8 mouse cellular contexts compared by ENCODE assay signal in genomic region chr9:44836439-44836838, GRCm38 (mm10). TPM values are rescaled to one million over a fixed set of nuclear protein-coding genes. Genes with fewer than 3 reads are reported as not detected.
DNase-seq lines count a peak whose midpoint lies in the region; TF ChIP-seq lines count a peak whose summit lies in the region.

No protein-coding gene starts in this region.

- peak; percentile 65 to 81 for DNase-seq in heart, adult 2 months
- DNase-seq in heart, postnatal 25 days (ENCODE audit: low spot score), result no peak
- peak; percentile 75 to 77 for DNase-seq in adrenal gland, adult 18-20 months (ENCODE audit: low spot score in 2 of 2)
- peak; percentile 79 for DNase-seq in embryo, embryonic 11 days
- DNase-seq in heart, postnatal 36 days, result peak; percentile 79 to 80
- peak; percentile 66 to 72 for DNase-seq in left cerebral cortex, postnatal 25 days (ENCODE audit: low spot score in 2 of 2)
- DNase-seq in thymus, adult 2 months, result peak; percentile 76

- no peak overlapping the region for H3K27ac ChIP-seq in heart, adult 2 months
- no peak overlapping the region for H3K27ac ChIP-seq in olfactory bulb, adult 2 months (ENCODE audit: insufficient read depth, low read depth, low read length)
- H3K27ac ChIP-seq in thymus, adult 2 months (ENCODE audit: control insufficient read depth, insufficient read depth, low read length), result no peak overlapping the region

- no peaks in the 10 kb centered on the region for H3K79me2 ChIP-seq in heart, adult 2 months (replicated peaks; ENCODE audit: control insufficient read depth, insufficient read depth, low read length)

- no peaks in the 10 kb centered on the region; the same call in 1 of the 2 replicates for H3K36me3 ChIP-seq in heart, adult 2 months (ENCODE audit: control insufficient read depth, insufficient read depth, low read length)
- H3K36me3 ChIP-seq in thymus, adult 2 months (ENCODE audit: control insufficient read depth, insufficient read depth, low read length), result peaks cover 67% of the 10 kb centered on the region

- H3K9ac ChIP-seq in heart, adult 2 months (ENCODE audit: low read depth, low read length), result no peak overlapping the region

- intact Hi-C loops in heart, adult 2 months (cut with DNase I), result loop anchor here (2.0 kb wide), 2 partner anchors 44 to 80 kb away; partner anchors contain the start of gene Kmt2a
- intact Hi-C loops in heart, postnatal 25 days (cut with DNase I), result loop anchor here (5.0 kb wide), 1 partner anchor 81 kb away; no protein-coding TSS in a partner anchor
- intact Hi-C loops in heart, postnatal 36 days (cut with DNase I), result loop anchor here (2.0 kb wide), 2 partner anchors 44 to 130 kb away; partner anchors contain the start of gene Kmt2a
- intact Hi-C loops in left cerebral cortex, postnatal 25 days (cut with DNase I), result loop anchor here (2.0 to 5.0 kb wide), 3 partner anchors 44 to 86 kb away; partner anchors contain the start of genes Atp5l and Kmt2a

- 0 out of 2 replicates have a peak, but pooled peaks have one; percentile 29 for TF ChIP-seq EP300 in heart, adult 2 months (IDR thresholded peaks at IDR 0.05; ENCODE audit: insufficient read depth, low read depth, low read length)

- 28% methylated on average over 7 of the region's 7 CpGs for WGBS in heart, adult 2 months
- WGBS in olfactory bulb, adult 2 months, result 21% methylated on average over 7 of the region's 7 CpGs
- 64% methylated on average over 7 of the region's 7 CpGs for WGBS in thymus, adult 2 months

- H3K27me3 ChIP-seq in heart, adult 2 months (ENCODE audit: control insufficient read depth, insufficient read depth, low read length), result no peaks in the 10 kb centered on the region
- no peaks in the 10 kb centered on the region for H3K27me3 ChIP-seq in thymus, adult 2 months (ENCODE audit: control insufficient read depth, insufficient read depth, low read length)

- TF ChIP-seq CTCF in heart, adult 2 months (IDR thresholded peaks at IDR 0.05), result peak; percentile 94
- TF ChIP-seq CTCF in olfactory bulb, adult 2 months (IDR thresholded peaks at IDR 0.05; ENCODE audit: insufficient read depth, low read depth, low read length), result peak; percentile 24; the same call in 1 of the 2 replicates
- peak; percentile 66; the same call in 1 of the 2 replicates for TF ChIP-seq CTCF in thymus, adult 2 months (IDR thresholded peaks at IDR 0.05; ENCODE audit: borderline replicate concordance, control insufficient read depth, extremely low read depth, insufficient read depth, low read length, poor library complexity)

- TF ChIP-seq POLR2A in heart, adult 2 months (IDR thresholded peaks at IDR 0.05; ENCODE audit: insufficient read depth, low read depth, low read length), result no peak
- no peak for TF ChIP-seq POLR2A in olfactory bulb, adult 2 months (IDR thresholded peaks at IDR 0.05; ENCODE audit: insufficient read depth, low read depth, low read length)
- no peak for TF ChIP-seq POLR2A in thymus, adult 2 months (IDR thresholded peaks at IDR 0.05; ENCODE audit: control insufficient read depth, extremely low read depth, insufficient read depth, low read length, poor library complexity)

- no peaks in the 10 kb centered on the region for H3K4me1 ChIP-seq in heart, adult 2 months (ENCODE audit: control insufficient read depth, insufficient read depth, low read length)
- no peaks in the 10 kb centered on the region for H3K4me1 ChIP-seq in olfactory bulb, adult 2 months (ENCODE audit: control insufficient read depth, insufficient read depth, low read length)
- no peaks in the 10 kb centered on the region for H3K4me1 ChIP-seq in thymus, adult 2 months (replicated peaks; ENCODE audit: control insufficient read depth, insufficient read depth, low read length)

- no peak overlapping the region for H3K4me3 ChIP-seq in heart, adult 2 months
- no peak overlapping the region for H3K4me3 ChIP-seq in olfactory bulb, adult 2 months (ENCODE audit: insufficient read depth, low read depth, low read length)
- H3K4me3 ChIP-seq in thymus, adult 2 months (ENCODE audit: control insufficient read depth, insufficient read depth, low read length), result no peak overlapping the region

RNA-seq across cellular contexts. Expression of gene Ttc36, which starts 33.6 kb away (rescaled TPM):
- total RNA-seq in heart, adult 2 months (2021), result under 1 TPM; 0.96 to 0.97 TPM
- polyA plus RNA-seq in heart, adult 2 months (2012; rRNA removed), result 0.53 and 1.3 TPM in 2 replicates
- total RNA-seq in heart, postnatal 25 days (2021), result under 1 TPM; 0.34 to 0.61 TPM
- total RNA-seq in adrenal gland, adult 18-20 months (2021), result 1 to 10 TPM; 2.7 to 4.1 TPM
- total RNA-seq in heart, postnatal 36 days (2021), result under 1 TPM in 1 of 2 experiments, not detected in 1; 0.41 TPM
- under 1 TPM in 1 of 2 experiments, not detected in 1; 0.99 TPM for total RNA-seq in left cerebral cortex, postnatal 25 days (2021)
- not detected in 2 replicates for polyA plus RNA-seq in olfactory bulb, adult 2 months (2012; ENCODE audit: insufficient read depth, insufficient read length, low replicate concordance, missing spikeins)
- polyA plus RNA-seq in thymus, adult 2 months (2012; rRNA removed), result 4.3 and 5.3 TPM in 2 replicates

RNA-seq across cellular contexts. Expression of gene Tmem25, which starts 37.3 kb away (rescaled TPM):
- total RNA-seq in heart, adult 2 months (2021), result 10 to 100 TPM; 10.6 to 10.9 TPM
- 22.5 and 27.2 TPM in 2 replicates for polyA plus RNA-seq in heart, adult 2 months (2012; rRNA removed)
- total RNA-seq in heart, postnatal 25 days (2021), result 10 to 100 TPM; 13.4 to 15.1 TPM
- total RNA-seq in adrenal gland, adult 18-20 months (2021), result 1 to 10 TPM; 4.2 to 8.3 TPM
- total RNA-seq in heart, postnatal 36 days (2021), result 10 to 100 TPM in 1 of 2 experiments, 1 to 10 TPM in 1; 9.6 to 10.9 TPM
- 10 to 100 TPM; 49.0 to 53.0 TPM for total RNA-seq in left cerebral cortex, postnatal 25 days (2021)
- polyA plus RNA-seq in olfactory bulb, adult 2 months (2012; ENCODE audit: insufficient read depth, insufficient read length, low replicate concordance, missing spikeins), result not detected in 2 replicates
- 1.5 and 2.6 TPM in 2 replicates for polyA plus RNA-seq in thymus, adult 2 months (2012; rRNA removed)

RNA-seq across cellular contexts. Expression of gene Kmt2a, which starts 44.7 kb away (rescaled TPM):
- total RNA-seq in heart, adult 2 months (2021), result 10 to 100 TPM; 25.7 to 25.9 TPM
- 11.8 and 12.9 TPM in 2 replicates for polyA plus RNA-seq in heart, adult 2 months (2012; rRNA removed)
- 10 to 100 TPM; 23.2 to 28.1 TPM for total RNA-seq in heart, postnatal 25 days (2021)
- 10 to 100 TPM; 27.2 to 32.1 TPM for total RNA-seq in adrenal gland, adult 18-20 months (2021)
- 10 to 100 TPM; 26.1 to 29.7 TPM for total RNA-seq in heart, postnatal 36 days (2021)
- total RNA-seq in left cerebral cortex, postnatal 25 days (2021), result 10 to 100 TPM; 54.6 to 58.6 TPM
- 83.9 and 320 TPM in 2 replicates for polyA plus RNA-seq in olfactory bulb, adult 2 months (2012; ENCODE audit: insufficient read depth, insufficient read length, low replicate concordance, missing spikeins)
- 71.4 and 81.9 TPM in 2 replicates for polyA plus RNA-seq in thymus, adult 2 months (2012; rRNA removed)

Comparison
In these comparisons a context has a peak if more than half of its experiments do, and no peak if none do; other contexts are left out.
1. CTCF ChIP-seq: peak in every context shown above with its lines; median percentile 94 in heart, adult 2 months; 66 in thymus, adult 2 months; 24 in olfactory bulb, adult 2 months.